Mouse (Mus musculus) heart, adult 9 months (tissue): ENCODE results near the gene Ndufc1.
A peak's percentile ranks its signal among the peaks of the same experiment; 100 is the strongest.
"Not testable (repeated sequence)": the region's sequence is repeated elsewhere in the genome, so short reads cannot be mapped to it uniquely, and the experiment has no call there.

Experiments
- DNase-seq, 2 experiments: peaks; one replicate each; pipeline ENCODE4 v3.0.0; 2022; ENCODE audit warnings: low spot score in 2 of 2

Gene Ndufc1

DNA sequence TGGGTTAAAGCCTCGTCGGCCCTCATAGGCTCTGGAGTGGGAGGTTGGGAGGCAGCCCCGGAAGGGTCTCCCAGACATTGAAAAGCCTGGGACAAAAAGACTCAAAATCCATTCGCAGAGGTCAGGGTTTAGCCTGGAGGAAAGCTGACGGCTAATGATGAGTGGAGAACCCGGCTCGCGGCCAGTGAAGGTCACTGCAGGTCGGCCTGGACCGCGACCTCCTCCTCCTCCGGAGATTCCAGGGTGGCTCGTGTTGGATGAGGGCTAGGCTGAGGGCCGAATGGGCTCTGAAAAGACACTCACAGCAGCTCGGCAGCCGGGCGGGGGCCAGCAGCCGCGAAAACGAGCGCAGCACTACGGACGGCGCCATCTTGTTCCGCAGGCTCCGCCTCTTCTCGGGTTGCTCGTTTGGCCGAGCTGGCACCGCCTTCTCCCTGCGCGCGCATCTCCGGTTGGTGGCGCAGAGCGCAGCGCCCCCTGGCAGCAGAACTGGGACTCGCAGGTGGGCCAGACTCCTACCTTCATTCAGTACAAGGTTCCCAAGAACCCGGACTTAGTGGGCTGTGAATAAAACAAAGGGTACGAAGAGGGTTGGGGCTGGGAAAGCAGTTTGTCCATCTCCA, at the start of gene Ndufc1:
Gene Ndufc1, minus strand, starts transcription at position 428 of the 623 bp plus-strand sequence.
- peak; percentile 91 to 94 for DNase-seq

DNA sequence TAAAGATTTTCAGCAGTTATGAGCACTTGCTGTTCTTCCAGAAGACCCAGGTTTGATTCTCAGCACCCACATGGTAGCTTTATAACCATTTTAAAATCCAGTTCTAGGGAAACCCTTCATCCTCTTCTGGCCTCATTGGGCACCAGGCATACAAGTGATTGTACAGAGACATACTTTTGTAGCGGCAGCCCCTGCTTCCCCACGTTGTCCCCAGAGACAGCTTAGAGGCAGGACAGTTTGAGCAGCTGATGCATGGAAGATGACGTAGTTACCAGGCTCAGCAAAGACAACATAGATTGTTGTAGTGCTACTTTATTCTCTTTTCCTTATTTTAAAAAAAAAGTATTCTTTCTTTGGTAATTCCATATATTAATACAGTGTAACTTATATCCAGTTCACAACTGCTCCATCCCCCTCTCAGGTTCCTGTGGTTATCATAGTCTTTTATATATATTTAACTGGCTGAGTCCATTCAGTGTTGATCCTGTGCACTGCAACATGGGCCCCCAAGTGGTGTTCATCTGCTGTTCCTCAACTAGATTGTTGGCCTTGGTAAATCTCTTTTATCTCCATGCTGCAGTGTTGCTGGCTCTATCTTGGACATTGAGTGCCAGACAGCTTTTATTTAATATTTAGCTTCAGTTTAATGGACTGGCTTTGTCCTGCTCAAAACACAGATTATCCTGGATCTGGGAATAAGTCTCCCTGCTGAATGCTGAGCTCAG, 26.2 kb upstream of the Ndufc1 start:
- DNase-seq = no peak

DNA sequence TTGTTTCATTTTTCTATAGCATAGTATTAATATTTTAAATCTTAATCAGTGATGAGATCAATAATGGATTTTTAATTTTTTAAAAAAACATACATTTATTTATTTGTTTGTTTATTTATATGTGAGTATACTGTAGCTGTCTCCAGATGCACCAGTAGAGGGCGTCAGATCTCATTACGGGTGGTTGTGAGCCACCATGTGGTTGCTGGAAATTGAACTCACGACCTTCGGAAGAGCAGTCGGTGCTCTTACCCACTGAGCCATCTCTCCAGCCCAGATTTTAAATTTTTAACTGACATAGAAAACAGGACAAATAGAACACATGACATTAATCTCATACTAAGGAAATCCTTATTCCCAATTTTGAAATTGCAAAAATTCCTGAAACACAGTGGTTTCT, 25.6 kb upstream of the Ndufc1 start:
- not testable (repeated sequence) for DNase-seq

DNA sequence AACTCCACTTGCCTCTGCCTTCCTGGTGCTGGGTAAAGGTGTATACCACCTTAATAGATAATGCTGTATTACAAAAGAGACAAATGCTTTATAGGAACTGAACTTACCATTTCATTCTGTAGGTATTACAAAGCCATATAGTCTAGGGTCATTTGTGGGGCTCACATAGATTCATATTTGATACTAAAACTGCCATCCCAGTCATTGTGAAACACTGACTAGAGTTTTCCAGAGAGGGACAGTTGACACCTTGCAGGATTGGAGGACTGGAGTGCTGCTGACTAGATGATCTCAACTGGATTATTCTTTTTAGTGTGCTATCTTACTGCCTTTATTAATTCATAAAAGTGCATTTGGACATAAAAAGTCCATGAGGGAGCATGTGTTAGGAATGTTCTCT, 16.6 kb upstream of the Ndufc1 start:
- no peak for DNase-seq

DNA sequence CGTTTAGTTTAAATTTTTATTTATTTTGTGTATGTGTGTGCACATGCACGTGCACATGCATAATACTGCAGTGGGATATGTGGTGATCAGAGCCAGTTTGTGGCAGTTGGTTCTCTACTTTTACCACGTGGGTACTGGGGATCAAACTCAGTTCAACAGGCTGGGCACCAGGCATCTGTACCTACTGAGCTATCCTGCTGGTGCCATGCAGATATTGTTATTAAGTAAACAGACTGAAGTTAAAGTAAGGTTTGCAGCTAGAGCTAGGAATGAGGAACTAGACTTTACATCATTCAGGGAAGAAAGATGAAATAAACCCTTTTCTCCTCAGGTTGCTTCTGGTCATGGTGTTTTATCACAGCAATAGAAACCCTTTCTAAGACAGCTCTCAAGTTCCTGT, 13.1 kb upstream of the Ndufc1 start:
- DNase-seq = no peak

DNA sequence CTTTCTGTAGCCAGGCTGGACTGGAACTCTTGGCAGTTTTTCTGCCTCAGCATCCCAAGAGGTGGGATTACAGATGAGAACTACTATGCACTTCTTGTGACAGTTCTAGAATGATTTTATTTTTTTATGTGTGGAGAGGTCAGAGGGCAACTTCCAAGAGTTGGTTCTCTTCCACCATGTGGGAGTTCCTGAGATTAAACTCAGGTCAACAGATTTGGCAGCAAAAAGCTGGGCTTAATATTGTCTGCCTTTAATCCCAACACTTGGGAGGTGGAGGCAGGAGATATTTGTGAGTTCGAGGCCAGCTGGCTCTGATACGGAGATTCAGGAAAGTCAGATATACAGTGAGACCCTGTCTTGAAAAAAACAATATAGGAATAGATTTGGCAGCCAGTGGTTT, 9.2 kb upstream of the Ndufc1 start:
- DNase-seq = no peak

GRCm38 (mm10) chr3:51417485-51417884, 8.7 kb upstream of the Ndufc1 start:
- DNase-seq = no peak

GRCm38 (mm10) chr3:51417135-51417458, 8.3 kb upstream of the Ndufc1 start:
- DNase-seq = no peak

- peak; percentile 33 to 39 for DNase-seq
These were observed 7.8 kb upstream of the Ndufc1 start for GRCm38 (mm10) chr3:51416364-51417134.

GRCm38 (mm10) chr3:51416073-51416363, 7.2 kb upstream of the Ndufc1 start:
- DNase-seq = no peak

DNA sequence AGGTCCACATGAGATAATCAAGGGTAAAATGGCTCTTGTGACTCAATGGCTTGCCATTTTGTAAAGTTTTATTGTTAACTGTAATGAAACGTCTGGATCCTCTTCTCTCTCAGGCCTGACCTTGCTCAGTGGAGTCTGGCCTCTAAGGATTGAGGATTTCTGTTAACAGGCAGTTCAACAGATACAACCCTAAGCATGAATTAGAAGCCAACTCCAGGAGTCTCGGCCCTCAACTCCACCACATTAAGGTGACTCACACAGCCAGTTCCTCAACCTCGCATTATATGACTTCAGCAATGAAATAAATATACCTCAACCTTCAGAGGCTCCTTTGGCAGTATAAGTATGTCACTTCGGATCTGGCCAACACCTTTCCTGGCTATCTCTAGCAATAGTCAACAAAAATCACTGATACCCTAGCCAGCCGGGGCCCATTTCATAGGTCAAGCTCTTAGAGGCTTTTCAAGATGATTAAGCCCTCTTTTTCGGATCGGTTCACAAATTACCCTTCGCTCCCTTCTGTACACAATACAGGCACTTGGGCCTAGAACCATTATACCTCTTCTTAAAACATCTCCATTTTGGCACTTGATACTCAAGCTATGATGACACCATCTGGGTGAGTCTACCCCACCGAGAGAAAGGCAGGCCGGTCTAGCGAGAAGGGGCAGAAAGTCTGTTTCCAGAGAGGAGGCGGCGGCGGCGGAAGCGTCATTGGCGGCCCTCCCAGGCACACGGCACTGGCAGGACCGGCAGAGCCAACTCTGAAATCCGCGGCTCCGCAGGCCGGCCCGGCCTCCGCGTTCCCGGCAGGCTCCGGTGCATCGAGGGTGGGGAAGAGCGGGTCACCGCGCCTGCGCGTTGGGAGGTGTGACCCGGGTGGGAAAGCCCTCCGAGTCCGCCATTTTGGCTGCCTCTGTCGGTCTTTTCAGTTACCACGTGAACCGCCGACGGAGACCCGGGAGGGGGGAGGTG, 6.6 kb upstream of the Ndufc1 start, which contains the start of gene Naa15:
Gene Naa15, plus strand, starts transcription at position 51 of the 975 bp plus-strand sequence.
- peak; percentile 94 to 95 for DNase-seq

DNA sequence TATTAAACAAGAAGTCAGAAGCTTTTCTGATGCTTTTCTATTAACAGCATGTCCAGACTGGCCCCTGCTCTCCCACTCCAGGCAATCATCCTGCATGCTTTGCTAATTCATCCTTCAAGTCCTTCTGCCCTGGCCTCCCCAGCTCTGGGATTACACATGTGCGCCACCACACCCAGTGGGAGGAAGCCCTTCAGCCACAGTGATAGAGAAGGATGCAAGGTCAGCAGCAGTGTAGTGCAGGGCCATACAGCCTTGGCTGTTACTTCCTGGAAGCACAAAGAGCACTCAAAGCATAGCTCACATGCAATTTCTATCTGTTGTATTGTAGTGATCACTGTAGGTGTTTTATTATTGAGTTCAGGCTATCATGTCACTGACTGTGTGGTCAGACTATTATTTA, 4.5 kb upstream of the Ndufc1 start:
- peak in 1 of 2 experiments; percentile 18 for DNase-seq

DNA sequence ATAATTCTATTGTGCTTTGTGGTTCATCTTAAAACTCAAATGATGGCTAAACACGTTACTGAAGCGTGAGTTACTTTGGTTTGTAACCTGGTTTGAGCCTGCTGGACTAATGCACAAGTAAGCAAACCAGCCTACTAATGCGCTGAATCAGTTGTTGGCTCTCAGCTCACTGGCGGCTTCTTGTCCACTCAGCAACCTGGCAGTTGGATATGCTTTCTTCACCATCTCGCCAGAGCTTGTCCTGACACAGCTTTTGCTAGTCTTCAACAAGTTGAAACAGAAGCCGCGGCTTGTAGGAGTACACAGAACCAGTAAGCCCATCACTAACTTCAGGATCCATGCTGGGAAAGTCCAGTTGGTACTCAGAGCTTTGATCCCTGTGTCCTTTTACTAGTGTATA, 3.7 kb upstream of the Ndufc1 start:
- DNase-seq = no peak

GRCm38 (mm10) chr3:51407870-51408560, 773 bp downstream of the Ndufc1 start:
- no peak for DNase-seq

GRCm38 (mm10) chr3:51402628-51403027, 6.2 kb downstream of the Ndufc1 start:
- DNase-seq = no peak

GRCm38 (mm10) chr3:51402054-51402453, 6.7 kb downstream of the Ndufc1 start:
- not testable (repeated sequence) for DNase-seq

DNA sequence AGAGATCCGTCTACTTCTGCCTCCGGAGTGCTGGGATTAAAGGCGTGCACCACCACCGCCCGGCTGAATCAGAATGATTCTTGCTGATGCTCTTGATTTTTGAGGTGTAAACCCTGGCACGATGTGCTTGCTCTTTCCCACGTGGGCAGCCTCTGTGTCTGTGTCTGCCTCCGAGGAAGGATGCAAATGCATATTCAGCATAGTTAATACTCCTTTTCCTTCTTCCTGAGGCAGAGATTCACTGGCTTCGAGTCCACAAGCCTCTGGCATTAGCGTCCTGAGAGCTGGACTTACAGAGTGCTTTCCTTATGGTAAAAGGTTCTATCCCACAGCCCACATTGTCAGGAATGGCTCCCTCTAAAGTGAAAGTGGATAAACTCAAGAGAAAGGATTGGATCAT, 8.1 kb downstream of the Ndufc1 start:
- no peak for DNase-seq

- no peak for DNase-seq
These were observed 9.3 kb downstream of the Ndufc1 start for GRCm38 (mm10) chr3:51399531-51399930.

DNA sequence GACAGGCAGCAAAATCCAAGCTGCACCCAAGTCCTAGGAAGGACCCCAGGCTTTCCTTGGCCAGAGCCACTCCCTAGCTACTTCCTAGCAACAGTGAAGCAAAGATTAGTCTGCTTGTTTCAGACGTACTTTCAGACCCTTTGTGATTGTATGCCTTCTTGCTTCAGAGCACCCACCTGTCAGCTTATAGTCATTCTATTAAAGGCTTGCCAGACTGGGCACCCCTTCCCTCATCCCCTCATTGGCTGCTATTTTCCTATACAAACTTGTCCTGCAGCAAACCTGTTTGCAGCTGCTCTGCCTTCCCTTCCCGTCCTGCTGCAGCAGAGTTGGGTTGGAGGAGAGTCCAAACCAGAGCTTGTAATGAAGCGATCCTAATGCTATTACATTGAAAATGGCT, 10.1 kb downstream of the Ndufc1 start:
- no peak for DNase-seq

DNA sequence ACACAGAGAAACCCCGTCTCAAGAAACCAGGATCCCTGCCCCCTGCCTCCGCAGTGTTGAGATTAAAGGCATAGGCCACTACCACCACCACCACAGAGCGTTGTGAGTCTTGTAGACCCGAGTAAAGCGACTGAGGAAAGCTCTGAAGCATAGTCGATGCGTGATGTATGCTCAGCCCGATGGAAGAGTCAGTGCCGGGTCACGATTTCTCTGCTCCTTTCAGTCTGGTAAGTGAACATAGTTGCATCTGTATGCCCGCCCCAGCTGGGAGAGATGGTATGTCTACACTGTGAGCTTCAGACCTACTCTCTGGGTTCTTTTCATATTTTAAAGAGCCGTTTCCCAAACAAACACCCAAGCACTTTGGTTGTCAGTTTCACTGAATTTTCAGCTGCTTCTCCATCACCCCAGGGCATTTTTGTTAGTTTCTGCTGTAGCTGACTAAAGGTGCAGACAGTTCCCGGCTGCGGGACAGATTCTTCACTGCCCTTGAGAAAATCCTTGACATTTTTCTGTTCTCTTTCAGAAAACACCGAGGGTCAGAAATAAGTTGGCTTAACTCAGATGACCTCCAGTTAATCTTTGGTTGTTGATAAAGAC, 11.0 kb downstream of the Ndufc1 start:
- DNase-seq = no peak
